ENCODE assay signal across 11 mouse cellular contexts in the genomic region with DNA sequence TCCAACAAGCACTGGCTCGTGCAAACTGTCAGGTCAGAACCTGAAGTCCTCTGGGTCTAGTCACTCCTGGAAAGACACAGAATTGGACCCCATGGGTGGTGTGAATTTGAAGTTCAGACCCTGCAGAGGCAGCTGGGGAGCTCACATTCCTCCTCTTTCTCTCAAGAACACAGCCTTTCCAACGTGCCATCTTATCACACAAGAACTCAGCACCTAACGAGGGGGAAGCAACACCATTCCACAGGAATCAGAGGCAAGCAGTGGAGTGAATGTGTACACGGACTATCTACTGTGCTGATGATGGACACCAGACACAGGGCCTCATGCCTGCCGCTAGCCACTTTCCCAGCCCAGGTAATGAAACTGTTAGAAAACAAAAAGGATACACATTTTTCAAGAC. TPM values are rescaled to one million over a fixed set of nuclear protein-coding genes. Genes with fewer than 3 reads are reported as not detected.
A peak's percentile ranks its signal among the peaks of the same experiment; 100 is the strongest.
DNase-seq lines count a peak whose midpoint lies in the region; ATAC-seq and TF ChIP-seq lines count a peak whose summit lies in the region.
"Had no signal": no experiment of that assay in that cellular context is flagged by ENCODE, and none has a peak within 500 bp of the region (broad histone marks: within the 10 kb centered on the region; RNA-seq: fewer than 3 reads in every experiment).

No protein-coding gene starts in this region.

- intact Hi-C loops in heart, adult 2 months (cut with DNase I) = loop anchor here (5.0 kb wide), 1 partner anchor 49 kb away; the partner anchor contains the start of gene Ruvbl1

- no peak overlapping the region for H3K9ac ChIP-seq in heart, adult 2 months (ENCODE audit: low read depth, low read length)
- H3K9ac ChIP-seq in lung, embryonic 15.5 days = peak overlapping the region; percentile 87; the same call in 1 of the 2 replicates
- 0 out of 2 replicates have a peak overlapping the region, but pooled peaks have one; percentile 25 for H3K9ac ChIP-seq in forebrain, embryonic 12.5 days

- TF ChIP-seq POLR2A in heart, adult 2 months (IDR thresholded peaks at IDR 0.05; ENCODE audit: insufficient read depth, low read depth, low read length) = no peak
- no peak for TF ChIP-seq POLR2A in myocyte (IDR thresholded peaks at IDR 0.05; ENCODE audit: insufficient read length, low read depth)

- peak overlapping the region; percentile 92 for H3K4me3 ChIP-seq in heart, embryonic 10.5 days
- no peak overlapping the region; the same call in 1 of the 2 replicates for H3K4me3 ChIP-seq in heart, adult 2 months
- H3K4me3 ChIP-seq in lung, embryonic 15.5 days = peak overlapping the region; percentile 76
- H3K4me3 ChIP-seq in forebrain, embryonic 12.5 days (replicated peaks) = no peak overlapping the region
- H3K4me3 ChIP-seq in myocyte = no peak overlapping the region

- WGBS in heart, embryonic 10.5 days = 25% methylated on average over 5 of the region's 5 CpGs
- 28% methylated on average over 5 of the region's 5 CpGs for WGBS in heart, adult 2 months
- WGBS in lung, embryonic 15.5 days = 54% methylated on average over 5 of the region's 5 CpGs
- WGBS in forebrain, embryonic 12.5 days = 85% methylated on average over 5 of the region's 5 CpGs

- TF ChIP-seq CTCF in heart, adult 2 months (IDR thresholded peaks at IDR 0.05) = no peak

- peak overlapping the region; percentile 70; the same call in 1 of the 2 replicates for H3K27ac ChIP-seq in heart, embryonic 10.5 days
- no peak overlapping the region for H3K27ac ChIP-seq in heart, adult 2 months
- no peak overlapping the region for H3K27ac ChIP-seq in lung, embryonic 15.5 days
- H3K27ac ChIP-seq in forebrain, embryonic 12.5 days = no peak overlapping the region

- no peak for ATAC-seq in lung, embryonic 15.5 days (ENCODE audit: borderline replicate concordance, extremely low read depth, low FRiP score, low TSS enrichment)
- no peak for ATAC-seq in forebrain, embryonic 12.5 days (ENCODE audit: low FRiP score)

- H3ac ChIP-seq in myocyte (ENCODE audit: control insufficient read depth, insufficient read length) = no peak overlapping the region

- peak; percentile 87 for DNase-seq in heart, embryonic 10.5 days (ENCODE audit: low spot score)
- no peak for DNase-seq in heart, adult 2 months
- no peak for DNase-seq in lung, postnatal 4 days
- no peak for DNase-seq in gastrocnemius, postnatal 25 days
- DNase-seq in cerebellum, adult 9-11 months = no peak
- DNase-seq: kidney, adult 18-20 months; lung, postnatal 14 days; retina, postnatal 1 day had no signal

- peaks cover 2% of the 10 kb centered on the region; the same call in 1 of the 2 replicates for H3K79me2 ChIP-seq in heart, adult 2 months (replicated peaks; ENCODE audit: control insufficient read depth, insufficient read depth, low read length)
- H3K79me2 ChIP-seq in myocyte (ENCODE audit: control insufficient read depth, insufficient read depth) = peaks cover 64% of the 10 kb centered on the region

- H3K9me3 ChIP-seq in heart, embryonic 10.5 days = no peaks in the 10 kb centered on the region
- H3K9me3 ChIP-seq in lung, embryonic 15.5 days = no peaks in the 10 kb centered on the region
- no peaks in the 10 kb centered on the region for H3K9me3 ChIP-seq in forebrain, embryonic 12.5 days

- peak overlapping the region; percentile 77 for H3K4me2 ChIP-seq in lung, embryonic 15.5 days
- no peak overlapping the region for H3K4me2 ChIP-seq in forebrain, embryonic 12.5 days
- peak overlapping the region; percentile 88 for H3K4me2 ChIP-seq in myocyte (ENCODE audit: low read depth)

- TF ChIP-seq EP300 in heart, adult 2 months (IDR thresholded peaks at IDR 0.05; ENCODE audit: insufficient read depth, low read depth, low read length) = no peak

- H3K4me1 ChIP-seq in heart, embryonic 10.5 days = peaks cover 53% of the 10 kb centered on the region
- H3K4me1 ChIP-seq in heart, adult 2 months (ENCODE audit: control insufficient read depth, insufficient read depth, low read length) = peaks cover 3% of the 10 kb centered on the region
- peaks cover 30% of the 10 kb centered on the region for H3K4me1 ChIP-seq in lung, embryonic 15.5 days
- H3K4me1 ChIP-seq in forebrain, embryonic 12.5 days = peaks cover 25% of the 10 kb centered on the region

- H3K36me3 ChIP-seq in heart, embryonic 10.5 days = peaks cover 44% of the 10 kb centered on the region
- peaks cover 2% of the 10 kb centered on the region; the same call in 1 of the 2 replicates for H3K36me3 ChIP-seq in heart, adult 2 months (ENCODE audit: control insufficient read depth, insufficient read depth, low read length)
- peaks cover 45% of the 10 kb centered on the region for H3K36me3 ChIP-seq in lung, embryonic 15.5 days
- peaks cover 48% of the 10 kb centered on the region for H3K36me3 ChIP-seq in forebrain, embryonic 12.5 days (replicated peaks)
- H3K36me3 ChIP-seq in myocyte (ENCODE audit: control insufficient read depth, insufficient read depth) = peaks cover 33% of the 10 kb centered on the region

- no peaks in the 10 kb centered on the region for H3K27me3 ChIP-seq in heart, embryonic 10.5 days (ENCODE audit: insufficient read depth, poor library complexity, severe bottlenecking)
- H3K27me3 ChIP-seq in heart, adult 2 months (ENCODE audit: control insufficient read depth, insufficient read depth, low read length) = no peaks in the 10 kb centered on the region
- H3K27me3 ChIP-seq in lung, embryonic 15.5 days = no peaks in the 10 kb centered on the region
- H3K27me3 ChIP-seq in forebrain, embryonic 12.5 days = no peaks in the 10 kb centered on the region
- no peaks in the 10 kb centered on the region for H3K27me3 ChIP-seq in myocyte (ENCODE audit: control insufficient read depth, insufficient read depth, insufficient read length)

TF ChIP-seq in myocyte, 11 proteins besides CTCF, POLR2A, EP300 and RAD21:
- TF ChIP-seq POLR2AphosphoS2 (IDR thresholded peaks at IDR 0.05; ENCODE audit: insufficient read length, low read depth) = no peak

RNA-seq across cellular contexts. Expression of gene Sec61a1, which starts 2.0 kb away (rescaled TPM):
- 234 and 235 TPM in 2 replicates for polyA plus RNA-seq in heart, embryonic 10.5 days (2016; fragmentation: Nextera tagmentation; extraction: Ambion mirVana)
- total RNA-seq in heart, adult 2 months (2021) = 10 to 100 TPM; 40.4 to 44.5 TPM
- polyA plus RNA-seq in heart, adult 2 months (2012; rRNA removed) = 63.0 and 79.2 TPM in 2 replicates
- polyA plus RNA-seq in lung, embryonic 15.5 days (2015; fragmentation: Nextera tagmentation; extraction: Ambion mirVana) = 236 and 241 TPM in 2 replicates
- polyA plus RNA-seq in forebrain, embryonic 12.5 days (2016; fragmentation: Nextera tagmentation; extraction: Ambion mirVana) = 185 and 192 TPM in 2 replicates
- 106 TPM for polyA plus RNA-seq in myocyte (2012; fragmentation: generic; extraction: Trizol)
- total RNA-seq in gastrocnemius, postnatal 25 days (2021) = 10 to 100 TPM; 22.1 to 22.9 TPM

RNA-seq across cellular contexts. Expression of gene Ruvbl1, which starts 51.5 kb away (rescaled TPM):
- polyA plus RNA-seq in heart, embryonic 10.5 days (2016; fragmentation: Nextera tagmentation; extraction: Ambion mirVana) = 115 and 169 TPM in 2 replicates
- total RNA-seq in heart, adult 2 months (2021) = 10 to 100 TPM; 16.7 to 18.4 TPM
- 15.7 and 16.0 TPM in 2 replicates for polyA plus RNA-seq in heart, adult 2 months (2012; rRNA removed)
- 147 and 148 TPM in 2 replicates for polyA plus RNA-seq in lung, embryonic 15.5 days (2015; fragmentation: Nextera tagmentation; extraction: Ambion mirVana)
- 138 TPM in 2 replicates for polyA plus RNA-seq in forebrain, embryonic 12.5 days (2016; fragmentation: Nextera tagmentation; extraction: Ambion mirVana)
- 58.6 TPM for polyA plus RNA-seq in myocyte (2012; fragmentation: generic; extraction: Trizol)
- total RNA-seq in gastrocnemius, postnatal 25 days (2021) = 10 to 100 TPM; 16.9 to 17.8 TPM

Comparison
In these comparisons a context has a peak if more than half of its experiments do, and no peak if none do; other contexts are left out.
1. H3K4me3 ChIP-seq: peak in heart, embryonic 10.5 days (single experiment) and lung, embryonic 15.5 days (single experiment); none in heart, adult 2 months (single experiment), forebrain, embryonic 12.5 days (single experiment) and myocyte (single experiment).